Mouse (Mus musculus) B cell, adult (primary cell): Measurements from ENCODE around the gene Neurog3. TPM values are rescaled to one million over a fixed set of nuclear protein-coding genes. Genes with fewer than 3 reads are reported as not detected.

Experiments
- total RNA-seq: library from RNA; stranded (reverse); gene quantifications from 4 replicates; pipeline ENCODE4 v1.2.4, GENCODE M21; 2023; ENCODE audit not compliant: inconsistent age

Neurog3 gene
- not detected in 4 replicates for total RNA-seq

GRCm38 (mm10) chr10:62132691-62133281 is at the start of gene Neurog3:
Neurog3 (plus strand) TSS chr10:62133090.

GRCm38 (mm10) chr10:62143820-62144219 is 10.9 kb downstream of the Neurog3 start, which contains the start of gene Fam241b:
Fam241b (minus strand) TSS chr10:62143920.

Other genes with a start within 250 kb of the Neurog3 start
- not detected in 4 replicates for gene Col13a1, start 154.0 kb upstream of the Neurog3 start, total RNA-seq
- gene Fam241b, start 10.8 kb downstream of the Neurog3 start, total RNA-seq, result 1.1 to 3.2 TPM (median 2.8 TPM) in 4 replicates
- 9.7 to 14.4 TPM (median 13.3 TPM) in 4 replicates for gene Tspan15, start 98.2 kb downstream of the Neurog3 start, total RNA-seq
- gene Tacr2, start 119.3 kb downstream of the Neurog3 start, total RNA-seq, result not detected in 4 replicates
- 34.9 to 39.4 TPM (median 36.4 TPM) in 4 replicates for gene Hk1, start 246.8 kb downstream of the Neurog3 start, total RNA-seq